Mouse (Mus musculus): ENCODE results near the gene Xlr.
"Not testable (repeated sequence)": the region's sequence is repeated elsewhere in the genome, so short reads cannot be mapped to it uniquely, and the experiment has no call there.

Xlr gene
- long read RNA-seq, experiment 1, result 0 reads
- long read RNA-seq, experiment 2, partial matches to known transcripts, result 3 of 4 reads
- long read RNA-seq, experiment 2, other reads (novel, unspliced or antisense), result 0 of 4 reads

DNA sequence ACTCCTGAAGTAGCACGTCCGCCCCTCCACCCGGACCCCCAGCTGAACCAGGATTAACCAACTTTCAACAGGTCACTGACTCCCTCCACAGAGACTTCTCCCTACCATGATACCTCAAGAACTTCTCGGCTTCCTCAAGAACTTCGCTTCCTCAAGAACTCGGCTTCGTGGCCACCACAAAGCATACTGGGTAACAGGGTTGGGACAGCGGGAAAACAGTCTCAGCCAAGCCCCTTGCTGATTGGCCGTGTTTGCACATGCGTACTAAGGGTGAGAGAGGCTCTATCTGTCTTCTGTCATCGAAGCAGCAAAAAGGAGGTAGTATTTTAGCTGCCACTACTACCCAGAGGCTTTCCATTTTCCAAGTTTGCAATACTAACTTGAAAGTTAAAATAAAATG, at the start of gene Xlr:
Gene Xlr, minus strand, starts transcription at position 188 of the 400 bp plus-strand sequence.
- intact Hi-C loops (cut with DNase I), result not testable (repeated sequence)

DNA sequence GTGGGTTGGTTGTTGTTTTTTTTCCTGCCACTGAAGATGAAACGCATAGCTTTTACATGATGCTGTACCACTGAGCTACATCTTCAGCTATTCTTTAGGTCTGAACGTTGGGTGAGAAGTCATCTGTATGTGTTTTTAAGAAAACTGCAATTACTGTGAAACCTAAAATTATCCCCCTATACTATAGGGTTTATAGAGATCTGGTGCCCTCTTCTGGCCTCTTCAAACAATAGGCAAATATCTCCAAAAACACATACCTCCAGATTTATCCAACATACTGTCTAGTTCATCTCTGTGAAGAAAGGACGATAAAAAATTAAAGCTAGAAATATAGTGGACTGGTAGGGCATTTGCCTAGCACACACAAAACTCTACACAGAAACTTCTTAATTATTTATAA, 1.6 kb upstream of the Xlr start:
- intact Hi-C loops (cut with DNase I), result no loop called here

GRCm38 (mm10) chrX:53776276-53776675, 21.2 kb downstream of the Xlr start, which contains the start of gene Zfp36l3:
Gene Zfp36l3, minus strand, starts transcription at chrX:53776394.
- intact Hi-C loops (cut with DNase I), result no loop called here

- intact Hi-C loops (cut with DNase I), result no loop called here
Observed at GRCm38 (mm10) chrX:53757736-53758135, 39.8 kb downstream of the Xlr start, which contains the start of gene 1700013H16Rik. Gene 1700013H16Rik, minus strand, starts transcription at chrX:53757831.

GRCm38 (mm10) chrX:53752851-53753250, 44.7 kb downstream of the Xlr start:
- intact Hi-C loops (cut with DNase I), result no loop called here

DNA sequence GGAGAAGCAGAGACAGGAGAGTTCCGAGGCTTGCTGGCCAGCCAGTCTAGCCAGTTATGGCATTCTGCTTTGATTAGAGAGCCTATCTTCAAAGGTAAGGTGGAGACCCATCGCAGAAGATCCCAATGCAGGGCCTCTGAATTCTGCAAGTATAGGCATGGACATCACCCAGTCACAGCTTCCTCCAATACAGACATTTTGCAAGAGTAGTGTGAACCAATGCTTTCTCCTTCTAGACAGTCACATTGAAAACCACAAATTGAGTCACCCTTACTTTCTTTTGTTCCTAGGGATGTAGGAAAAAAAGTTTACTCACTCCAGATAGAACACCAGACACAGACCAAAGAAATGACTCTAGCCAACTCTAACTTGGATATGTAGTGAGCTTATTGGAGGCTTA, 68.5 kb downstream of the Xlr start:
- intact Hi-C loops (cut with DNase I), result no loop called here

Data from adrenal gland (tissue).